Mouse (Mus musculus) layer of hippocampus, postnatal 25 days (tissue): ENCODE measurements around the gene Vash2. TPM values are rescaled to one million over a fixed set of nuclear protein-coding genes. Genes with fewer than 3 reads are reported as not detected.
A peak's percentile ranks its signal among the peaks of the same experiment; 100 is the strongest.
"Not testable (repeated sequence)": the region's sequence is repeated elsewhere in the genome, so short reads cannot be mapped to it uniquely, and the experiment has no call there.

Experiments
- DNase-seq, 2 experiments: peaks; one replicate each; pipeline ENCODE4 v3.0.0; 2022; ENCODE audit warnings: mixed read lengths in 2 of 2, low spot score in 1 of 2; ENCODE audit errors: extremely low spot score in 1 of 2
- total RNA-seq, 2 experiments: library from RNA; stranded (reverse); gene quantifications; 2 replicates each; pipeline ENCODE4 v1.2.3; 2021

The Vash2 gene
- total RNA-seq, 2 experiments from 2014 or later = 2.1 to 3.4 TPM

DNA sequence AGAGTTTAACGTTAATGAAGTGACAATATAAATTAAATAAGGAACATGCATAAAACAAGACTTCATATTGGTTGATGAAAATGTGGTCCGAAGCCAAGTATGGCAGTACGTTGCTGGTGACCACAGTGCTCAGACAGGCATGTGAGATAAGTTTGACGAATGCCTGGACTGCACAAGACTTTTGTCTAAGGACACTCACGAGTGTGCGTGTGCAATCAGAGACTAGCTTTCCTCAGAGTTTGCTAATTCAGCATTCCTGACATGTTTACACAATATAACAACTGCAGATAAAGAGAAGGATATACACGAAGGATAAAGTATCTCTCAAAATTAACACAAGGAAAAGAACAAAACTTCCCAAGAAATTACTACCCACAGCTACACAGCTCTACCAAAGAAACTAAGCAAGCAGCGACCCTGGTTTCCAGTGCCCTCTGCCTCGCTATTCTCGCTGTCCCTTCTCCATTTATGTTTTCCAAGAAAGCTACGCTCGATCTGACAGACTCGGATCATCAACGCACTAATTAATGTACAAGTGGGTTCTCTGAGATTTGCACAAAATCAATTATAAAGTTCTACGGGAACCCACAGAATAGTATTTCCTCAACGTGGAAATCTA is 51.2 kb downstream of the Vash2 start:
- no peak for DNase-seq

DNA sequence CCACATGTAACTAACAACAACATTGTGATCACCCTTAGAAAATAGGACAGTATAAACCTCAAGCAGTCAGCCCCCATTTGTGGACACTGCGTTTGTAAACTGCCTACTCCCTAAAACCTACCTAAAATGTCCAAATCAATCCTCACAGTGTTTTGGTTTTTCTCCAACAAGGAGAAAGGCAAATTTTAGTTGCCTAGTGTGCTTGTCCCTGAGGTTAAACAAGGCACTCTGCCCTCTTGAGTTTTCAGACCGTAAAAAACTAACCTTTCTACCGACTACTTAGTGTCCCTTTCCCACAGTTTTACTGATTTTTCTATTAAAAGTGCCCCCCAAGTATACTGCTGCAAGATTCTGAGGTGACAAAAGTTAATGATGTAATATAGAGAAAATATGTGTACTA is 51.8 kb downstream of the Vash2 start:
- DNase-seq = no peak

DNA sequence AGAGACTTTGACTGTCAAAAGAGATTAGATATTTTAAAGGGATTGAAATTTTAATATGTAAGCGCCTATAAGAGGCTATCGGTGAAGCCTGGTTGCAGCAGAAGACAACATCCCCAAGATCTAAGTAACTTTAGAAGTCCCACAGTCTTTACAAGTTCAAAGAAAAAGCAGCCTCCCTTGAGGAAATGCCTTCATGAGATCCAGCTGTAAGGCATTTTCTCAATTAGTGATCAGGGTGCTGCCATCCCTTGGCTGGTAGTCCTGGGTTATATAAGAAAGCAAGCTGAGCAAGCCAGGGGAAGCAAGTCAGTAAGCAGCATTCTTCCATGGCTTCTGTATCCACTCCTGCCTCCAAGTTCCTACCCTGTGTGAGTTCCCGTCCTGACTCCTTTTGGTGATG is 54.3 kb downstream of the Vash2 start, which contains the start of gene Angel2:
Gene Angel2 (plus strand): TSS at position 301 of the 400 bp plus-strand sequence.
- DNase-seq = not testable (repeated sequence)

DNA sequence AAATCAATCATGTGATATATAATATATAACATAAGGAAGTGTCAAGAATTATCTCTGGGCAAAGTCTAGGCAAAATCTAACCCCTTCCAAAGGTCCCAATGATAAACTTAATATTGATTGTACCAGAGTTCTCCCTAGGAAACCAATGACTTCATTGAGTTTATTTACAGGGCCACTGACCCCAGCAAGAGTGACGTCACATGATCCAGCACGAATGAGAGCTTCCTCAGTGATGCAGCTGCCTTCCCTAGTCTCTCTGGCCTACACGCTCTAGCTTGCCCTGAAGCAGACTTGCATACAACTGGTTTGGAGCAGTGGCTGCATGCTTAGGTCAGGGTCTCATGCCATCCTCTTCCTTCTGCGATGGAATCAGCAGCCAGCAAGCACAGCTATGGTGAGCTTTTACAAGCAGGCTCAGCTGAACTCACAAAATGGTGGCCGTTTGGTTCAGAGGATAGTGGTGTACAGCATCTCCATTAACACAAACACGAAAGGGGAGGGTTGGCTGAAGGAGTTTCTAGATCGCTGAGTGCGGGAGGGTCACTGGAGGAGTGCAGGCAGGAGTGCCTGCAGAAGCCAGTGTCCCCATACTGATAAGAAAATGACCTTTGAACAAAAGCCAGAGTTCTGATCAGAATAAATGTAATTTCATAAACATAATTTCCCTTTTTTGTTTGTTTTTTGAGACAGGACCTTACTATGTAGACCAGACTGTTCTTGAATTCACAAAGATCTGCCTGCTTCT is 59.2 kb downstream of the Vash2 start:
- no peak for DNase-seq

DNA sequence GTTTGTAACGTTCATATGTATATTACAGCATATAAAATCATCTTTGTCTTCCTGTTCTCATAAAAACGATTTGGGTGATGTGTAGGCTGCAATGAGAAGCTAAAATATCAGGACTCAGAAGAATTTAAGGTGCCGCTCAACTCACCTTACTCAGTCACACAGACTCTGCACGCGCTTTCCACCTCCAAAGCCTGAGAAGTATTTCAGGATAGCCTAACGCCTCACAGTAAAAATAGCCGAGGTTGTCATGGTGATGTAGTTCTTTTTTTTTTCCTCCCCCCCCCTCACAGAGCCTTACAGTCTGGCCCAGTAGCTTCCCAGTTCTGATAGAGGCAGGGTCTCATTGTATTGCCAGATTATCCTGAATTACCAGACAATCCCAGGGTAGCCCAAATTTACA is 60.2 kb downstream of the Vash2 start:
- no peak for DNase-seq

DNA sequence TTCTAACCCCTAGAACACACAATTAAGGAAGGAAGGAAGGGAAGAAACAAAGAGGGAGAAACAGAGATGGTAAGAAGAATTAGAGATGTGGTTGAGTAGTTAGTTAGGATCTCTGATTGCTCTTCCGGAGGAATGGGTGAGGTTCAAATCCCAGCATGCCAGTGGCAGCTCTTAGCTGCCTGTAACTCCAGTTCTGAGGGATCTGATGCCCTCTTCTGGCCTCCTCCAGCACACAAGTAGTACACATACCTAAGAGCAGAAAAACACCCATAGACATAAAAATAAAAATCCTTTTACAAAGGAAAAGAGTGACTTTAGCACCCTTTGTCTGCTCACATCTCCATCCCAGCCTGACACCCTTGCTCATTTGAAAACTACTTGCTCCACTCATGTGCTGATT is 66.5 kb downstream of the Vash2 start:
- DNase-seq = no peak

DNA sequence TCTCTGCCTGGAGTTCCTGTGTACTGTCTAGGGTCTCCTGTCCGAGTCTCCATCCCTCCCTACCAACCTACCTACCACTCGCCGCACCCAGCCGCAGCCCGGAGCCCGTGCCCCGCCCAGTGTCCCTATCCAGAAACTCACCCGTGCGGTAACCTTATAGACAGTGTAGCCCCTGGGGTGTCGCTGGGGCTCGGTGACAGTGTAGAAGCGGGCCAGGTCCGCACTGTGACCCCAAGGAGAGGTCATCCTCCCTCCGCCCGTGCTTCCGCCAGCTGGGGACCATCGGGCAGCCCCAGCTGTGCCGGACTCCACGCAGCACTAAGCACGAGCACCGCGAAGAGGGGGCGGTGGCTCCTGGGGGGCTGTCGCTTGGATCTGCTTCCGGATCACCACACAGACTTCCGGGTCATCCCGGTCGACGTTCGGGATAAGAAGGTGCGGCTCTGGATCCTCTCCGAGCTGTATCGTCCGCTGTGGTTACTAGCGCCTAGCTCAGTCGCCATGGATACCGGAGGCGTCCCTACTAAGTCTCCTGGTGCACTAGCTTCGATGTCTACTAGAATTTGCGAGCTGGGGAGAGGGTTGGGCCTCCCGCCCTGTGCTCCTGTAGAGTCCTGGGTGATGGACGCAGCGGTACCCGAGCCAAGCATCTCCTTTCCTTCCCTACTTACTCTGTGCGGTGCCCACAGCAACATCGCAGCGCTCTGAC is 67.5 kb downstream of the Vash2 start, which contains the start of gene Rps6kc1:
Gene Rps6kc1 (minus strand): TSS at position 356 of the 709 bp plus-strand sequence.
- peak; percentile 73 to 81 for DNase-seq

DNA sequence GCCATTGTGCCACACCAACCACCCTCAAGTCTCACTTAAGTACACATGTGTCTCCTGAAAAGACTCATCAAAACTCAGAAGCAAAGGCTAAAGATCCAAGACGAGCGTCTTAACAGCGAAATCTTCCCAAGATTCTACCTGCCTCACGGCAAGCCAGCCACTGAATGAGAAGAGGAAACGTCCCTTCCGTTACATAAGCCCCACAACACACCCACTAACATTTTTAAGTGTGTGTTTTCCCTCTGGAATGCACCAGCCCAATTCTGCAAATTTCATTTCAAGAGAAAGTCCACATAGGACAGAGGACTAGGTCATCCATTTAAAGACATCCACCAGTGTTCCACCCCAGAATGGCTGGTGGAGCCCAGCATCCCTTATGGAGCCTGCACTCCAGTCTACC is 68.3 kb downstream of the Vash2 start:
- DNase-seq = no peak

DNA sequence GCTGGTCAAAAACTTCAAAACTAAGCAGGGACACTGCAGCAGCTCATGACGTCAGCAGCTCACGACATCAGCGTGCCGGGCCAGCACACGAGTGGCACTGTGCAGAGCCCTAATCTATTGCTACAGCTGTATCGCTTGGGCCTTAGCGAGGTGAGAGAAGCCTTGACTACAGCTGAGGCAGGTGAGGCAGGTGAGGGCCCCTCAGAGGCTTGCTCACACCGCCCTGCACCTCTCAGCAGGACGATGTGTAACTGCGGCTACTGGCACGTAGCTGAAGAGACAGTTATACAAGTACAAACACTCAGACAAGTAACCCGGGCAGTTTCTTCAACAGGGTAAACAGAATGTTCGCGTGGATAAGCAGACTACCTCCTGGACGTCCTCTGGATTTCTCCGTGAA is 74.4 kb downstream of the Vash2 start:
- DNase-seq = no peak

DNA sequence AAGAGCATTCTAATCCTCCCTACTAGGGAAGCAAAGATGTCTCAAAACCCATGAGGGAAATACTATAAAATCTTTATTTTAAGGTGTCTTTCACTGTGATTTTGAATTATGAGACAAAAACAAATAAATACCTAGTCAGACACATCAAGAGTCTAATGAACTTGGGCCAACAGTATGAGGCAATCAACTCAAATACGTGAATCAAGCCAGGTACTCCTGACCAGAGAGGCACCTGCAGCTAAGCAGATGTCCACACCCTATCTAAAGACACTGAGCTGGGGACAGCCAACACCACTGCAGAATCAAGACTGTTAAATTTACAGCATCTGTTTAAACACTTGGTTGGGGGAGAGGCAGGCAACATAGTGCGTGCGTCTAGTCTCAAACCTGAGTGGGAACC is 75.0 kb downstream of the Vash2 start:
- no peak for DNase-seq

DNA sequence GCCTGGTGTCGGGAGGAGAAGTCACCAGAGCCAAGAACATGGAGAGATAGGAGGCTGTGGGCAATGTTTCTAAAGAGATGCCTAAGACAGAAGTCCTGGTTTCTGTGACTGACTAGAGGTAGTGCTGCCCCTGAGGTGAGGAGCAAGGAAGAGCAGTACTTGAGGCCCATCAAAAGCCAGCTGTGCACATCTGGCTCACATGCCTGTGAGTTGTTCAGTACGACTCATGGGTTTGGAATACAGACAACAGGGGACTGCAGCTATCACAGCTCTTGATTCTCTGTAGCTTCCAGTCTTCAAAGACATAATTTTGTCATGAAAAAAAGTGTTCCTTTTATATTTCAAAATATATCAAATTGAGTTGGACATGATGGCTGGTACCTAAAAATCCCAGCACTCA is 78.0 kb downstream of the Vash2 start:
- no peak for DNase-seq

DNA sequence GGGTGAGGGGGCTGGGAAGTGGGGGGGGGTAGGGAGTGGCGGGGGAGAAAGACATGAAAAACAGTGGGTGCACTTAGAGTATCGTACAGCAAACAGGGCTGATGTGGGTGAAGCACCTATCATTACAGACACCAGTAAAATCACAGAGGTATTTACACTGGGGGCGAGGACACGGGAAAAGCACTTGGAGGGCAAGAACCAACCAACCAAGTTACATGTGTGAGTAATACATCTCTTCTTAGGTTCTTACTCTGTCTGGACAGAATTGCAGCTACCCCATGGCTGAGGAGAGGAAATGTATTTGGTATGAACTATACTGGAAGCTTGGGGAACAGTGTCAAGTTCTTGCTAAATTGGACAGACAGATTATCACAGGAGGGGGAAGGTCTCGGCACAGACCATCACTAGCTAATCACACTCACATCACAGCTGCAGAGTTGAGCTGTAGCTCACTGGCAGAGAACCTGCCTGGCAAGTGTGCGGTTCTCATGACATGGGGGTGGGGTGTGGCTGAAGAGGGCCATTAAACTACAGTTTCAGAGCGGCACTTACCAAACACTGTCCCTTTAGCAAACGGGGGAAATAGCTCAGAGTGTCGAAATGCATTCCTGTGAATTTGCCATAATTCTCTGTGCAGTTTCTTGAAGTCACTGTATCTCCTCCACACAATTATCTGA is 80.1 kb downstream of the Vash2 start:
- no peak for DNase-seq

DNA sequence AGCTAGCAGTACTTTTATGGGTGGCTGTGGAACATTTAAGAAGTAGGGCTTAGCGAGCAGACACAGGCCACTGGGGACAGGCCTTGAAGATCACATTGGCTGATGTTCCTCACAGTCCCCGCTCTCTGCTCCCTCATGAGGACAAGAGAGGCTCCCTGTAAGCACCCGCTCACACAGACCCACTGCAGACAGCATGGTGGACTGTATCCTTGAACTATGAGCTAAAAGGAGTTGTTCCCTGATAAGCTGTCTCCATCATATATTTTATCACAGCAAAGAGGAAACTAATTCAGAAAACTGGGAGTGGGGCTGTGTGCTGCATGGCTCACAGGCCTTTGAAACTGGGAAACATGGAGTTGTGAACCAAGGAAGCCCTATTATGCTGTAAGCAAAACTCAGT is 80.9 kb downstream of the Vash2 start:
- DNase-seq = no peak

Other genes starting within 250 kb of the Vash2 start
- gene Rps6kc1, start 67.5 kb downstream of the Vash2 start, total RNA-seq = 10 to 100 TPM; 69.0 to 74.8 TPM
- 10 to 100 TPM; 50.2 to 60.1 TPM for gene Angel2, start 54.2 kb downstream of the Vash2 start, total RNA-seq
- 10 to 100 TPM; 11.8 to 18.3 TPM for gene Flvcr1, start 46.9 kb upstream of the Vash2 start, total RNA-seq
- gene Spata45, start 57.3 kb upstream of the Vash2 start, total RNA-seq = not detected
- gene Tatdn3, start 83.6 kb upstream of the Vash2 start, total RNA-seq = 10 to 100 TPM; 24.0 to 44.7 TPM
- gene Nsl1, start 83.7 kb upstream of the Vash2 start, total RNA-seq = under 1 TPM; 0.80 to 0.91 TPM
- gene Batf3, start 118.6 kb upstream of the Vash2 start, total RNA-seq = 1 to 10 TPM in 1 of 2 experiments, under 1 TPM in 1; 0.96 to 1.1 TPM
- gene Fam71a, start 185.5 kb upstream of the Vash2 start, total RNA-seq = not detected
- gene Atf3, start 238.7 kb upstream of the Vash2 start, total RNA-seq = 1 to 10 TPM; 1.1 to 2.1 TPM